Mouse (Mus musculus): ENCODE measurements around the gene Mef2c. TPM values are rescaled to one million over a fixed set of nuclear protein-coding genes. Genes with fewer than 3 reads are reported as not detected.

Mef2c gene
- total and polyA plus RNA-seq, 3 experiments = not detected

- H3K79me2 ChIP-seq (ENCODE audit: control insufficient read depth, insufficient read depth, low read length, poor library complexity) = no peaks in the 10 kb centered on the region
- H3K4me1 ChIP-seq (ENCODE audit: control insufficient read depth in 1 of 2, insufficient read depth in 2 of 2, low read length in 2 of 2) = no peaks in the 10 kb centered on the region
- no peaks in the 10 kb centered on the region for H3K27me3 ChIP-seq (ENCODE audit: control insufficient read depth in 1 of 2, insufficient read depth in 2 of 2, low read length in 2 of 2)
- H3K36me3 ChIP-seq (ENCODE audit: control insufficient read depth in 1 of 2, insufficient read depth in 2 of 2, low read length in 2 of 2) = peaks cover 0 to 4% of the 10 kb centered on the region in 2 experiments; a peak in 2 of 4 replicates
- no peaks in the 10 kb centered on the region for H3K9me3 ChIP-seq (replicated peaks; ENCODE audit: insufficient read depth, low read length)
- no peak overlapping the region for H3K9ac ChIP-seq (ENCODE audit: control insufficient read depth, low read depth, low read length, poor library complexity, severe bottlenecking)
- H3K27ac ChIP-seq (ENCODE audit: control insufficient read depth, low read depth, low read length) = no peak overlapping the region
- DNase-seq (ENCODE audit: low read depth, low spot score) = peak; percentile 17
- no peak overlapping the region for H3K4me3 ChIP-seq (ENCODE audit: control insufficient read depth in 1 of 2, insufficient read depth in 1 of 2, low read depth in 2 of 2, low read length in 2 of 2)
- TF ChIP-seq ZMIZ1 (IDR thresholded peaks at IDR 0.05; ENCODE audit: low read depth, low read length) (no peak), GATA1 (IDR thresholded peaks at IDR 0.05; ENCODE audit: low read depth, low read length) (peak; percentile 58), TAL1 (IDR thresholded peaks at IDR 0.05; ENCODE audit: low read length) (no peak), EP300 (IDR thresholded peaks at IDR 0.05; ENCODE audit: low read depth in 1 of 2, low read length in 2 of 2) (peak in 1 of 2 experiments; percentile 19; a peak in 1 of 4 replicates)
Observed at GRCm38 (mm10) chr13:83563261-83563660, 59.4 kb downstream of the Mef2c start.

DNA sequence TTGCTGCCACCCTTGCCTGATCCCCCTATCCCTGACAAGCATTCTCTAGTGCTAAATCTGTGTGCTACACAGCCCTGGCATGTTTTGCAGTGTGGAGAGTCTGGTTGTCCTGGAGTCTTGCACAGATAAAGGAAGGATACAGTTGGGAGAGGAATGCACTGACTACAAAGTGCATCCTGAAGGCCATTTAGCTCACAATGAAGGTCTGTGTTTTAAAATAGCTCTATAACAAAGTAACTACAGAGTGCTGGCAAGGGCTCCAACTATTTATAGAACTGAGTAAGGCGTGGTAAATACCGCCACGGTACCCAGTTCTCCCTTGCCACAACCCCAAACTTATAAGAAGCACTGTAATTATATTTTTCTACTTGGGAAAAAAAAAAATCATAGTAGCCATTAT, 61.9 kb downstream of the Mef2c start:
- no peak overlapping the region for H3K27ac ChIP-seq (ENCODE audit: control insufficient read depth, low read depth, low read length)
- peaks cover 0 to 4% of the 10 kb centered on the region in 2 experiments; a peak in 2 of 4 replicates for H3K36me3 ChIP-seq (ENCODE audit: control insufficient read depth in 1 of 2, insufficient read depth in 2 of 2, low read length in 2 of 2)
- H3K9me3 ChIP-seq (replicated peaks; ENCODE audit: insufficient read depth, low read length) = no peaks in the 10 kb centered on the region
- DNase-seq (ENCODE audit: low read depth, low spot score) = no peak
- H3K9ac ChIP-seq (ENCODE audit: control insufficient read depth, low read depth, low read length, poor library complexity, severe bottlenecking) = no peak overlapping the region
- TF ChIP-seq CHD2 (IDR thresholded peaks at IDR 0.05; ENCODE audit: low read length) (no peak), RCOR1 (IDR thresholded peaks at IDR 0.05; ENCODE audit: low read depth, low read length) (no peak), NRF1 (IDR thresholded peaks at IDR 0.05; ENCODE audit: insufficient read depth, low read depth, low read length, poor library complexity, severe bottlenecking) (no peak), ZMIZ1 (IDR thresholded peaks at IDR 0.05; ENCODE audit: low read depth, low read length) (no peak), MAX (IDR thresholded peaks at IDR 0.05; ENCODE audit: low read length) (no peak), MYB (IDR thresholded peaks at IDR 0.05; ENCODE audit: low read depth, low read length) (no peak), EP300 (IDR thresholded peaks at IDR 0.05; ENCODE audit: low read depth in 1 of 2, low read length in 2 of 2) (no peak), GABPA (IDR thresholded peaks at IDR 0.05; ENCODE audit: low read depth, low read length) (no peak), USF1 (IDR thresholded peaks at IDR 0.05; ENCODE audit: low read depth, low read length) (no peak)
- no peaks in the 10 kb centered on the region for H3K4me1 ChIP-seq (ENCODE audit: control insufficient read depth in 1 of 2, insufficient read depth in 2 of 2, low read length in 2 of 2)
- H3K27me3 ChIP-seq (ENCODE audit: control insufficient read depth in 1 of 2, insufficient read depth in 2 of 2, low read length in 2 of 2) = no peaks in the 10 kb centered on the region
- H3K4me3 ChIP-seq (ENCODE audit: control insufficient read depth in 1 of 2, insufficient read depth in 1 of 2, low read depth in 2 of 2, low read length in 2 of 2) = no peak overlapping the region
- H3K79me2 ChIP-seq (ENCODE audit: control insufficient read depth, insufficient read depth, low read length, poor library complexity) = no peaks in the 10 kb centered on the region

- H3K27me3 ChIP-seq (ENCODE audit: control insufficient read depth in 1 of 2, insufficient read depth in 2 of 2, low read length in 2 of 2) = no peaks in the 10 kb centered on the region
- TF ChIP-seq RAD21 (IDR thresholded peaks at IDR 0.05; ENCODE audit: low read depth, low read length) (no peak), ZNF384 (IDR thresholded peaks at IDR 0.05; ENCODE audit: low read depth, low read length) (no peak), MAFK (IDR thresholded peaks at IDR 0.05; ENCODE audit: borderline replicate concordance, low read depth, low read length) (no peak), MAZ (IDR thresholded peaks at IDR 0.05; ENCODE audit: low read depth, low read length) (no peak), KAT2A (conservative IDR thresholded peaks at IDR 0.05; ENCODE audit: low read depth, low read length) (no peak), BHLHE40 (IDR thresholded peaks at IDR 0.05; ENCODE audit: borderline replicate concordance, low read depth, low read length) (no peak), SIN3A (IDR thresholded peaks at IDR 0.05; ENCODE audit: low read length) (no peak), ZKSCAN1 (IDR thresholded peaks at IDR 0.05; ENCODE audit: low read depth, low read length) (no peak), TAL1 (IDR thresholded peaks at IDR 0.05; ENCODE audit: low read length) (no peak), USF2 (IDR thresholded peaks at IDR 0.05; ENCODE audit: borderline replicate concordance in 1 of 2, insufficient read depth in 1 of 2, low read depth in 1 of 2, low read length in 2 of 2) (no peak), POLR2A (IDR thresholded peaks at IDR 0.05; ENCODE audit: control insufficient read depth in 1 of 2, insufficient read depth in 1 of 2, low read depth in 1 of 2, low read length in 2 of 2, poor library complexity in 1 of 2) (no peak), NRF1 (IDR thresholded peaks at IDR 0.05; ENCODE audit: insufficient read depth, low read depth, low read length, poor library complexity, severe bottlenecking) (no peak), E2F4 (IDR thresholded peaks at IDR 0.05; ENCODE audit: borderline replicate concordance, low read depth, low read length) (no peak), ZMIZ1 (IDR thresholded peaks at IDR 0.05; ENCODE audit: low read depth, low read length) (no peak), MYB (IDR thresholded peaks at IDR 0.05; ENCODE audit: low read depth, low read length) (no peak), MEF2A (IDR thresholded peaks at IDR 0.05; ENCODE audit: extremely low read depth, insufficient replicate concordance, low read depth, low read length, poor library complexity, severe bottlenecking) (no peak), ELF1 (IDR thresholded peaks at IDR 0.05; ENCODE audit: low read depth, low read length) (no peak), MYC (IDR thresholded peaks at IDR 0.05; ENCODE audit: low read depth, low read length) (no peak)
Observed at GRCm38 (mm10) chr13:83566180-83566579, 62.3 kb downstream of the Mef2c start.

More at GRCm38 (mm10) chr13:83566180-83566579, 62.3 kb downstream of the Mef2c start:
- H3K4me1 ChIP-seq (ENCODE audit: control insufficient read depth in 1 of 2, insufficient read depth in 2 of 2, low read length in 2 of 2) = no peaks in the 10 kb centered on the region
- no peak for DNase-seq (ENCODE audit: low read depth, low spot score)
- no peak overlapping the region for H3K9ac ChIP-seq (ENCODE audit: control insufficient read depth, low read depth, low read length, poor library complexity, severe bottlenecking)
- H3K9me3 ChIP-seq (replicated peaks; ENCODE audit: insufficient read depth, low read length) = no peaks in the 10 kb centered on the region
- no peaks in the 10 kb centered on the region for H3K79me2 ChIP-seq (ENCODE audit: control insufficient read depth, insufficient read depth, low read length, poor library complexity)
- no peak overlapping the region for H3K4me3 ChIP-seq (ENCODE audit: control insufficient read depth in 1 of 2, insufficient read depth in 1 of 2, low read depth in 2 of 2, low read length in 2 of 2)
- H3K27ac ChIP-seq (ENCODE audit: control insufficient read depth, low read depth, low read length) = no peak overlapping the region
- peaks cover 0 to 4% of the 10 kb centered on the region in 2 experiments; a peak in 2 of 4 replicates for H3K36me3 ChIP-seq (ENCODE audit: control insufficient read depth in 1 of 2, insufficient read depth in 2 of 2, low read length in 2 of 2)
